Mouse (Mus musculus) forebrain, embryonic 11.5 days (tissue): ENCODE measurements around the gene Golph3l. TPM values are rescaled to one million over a fixed set of nuclear protein-coding genes. Genes with fewer than 3 reads are reported as not detected.
"Not testable (repeated sequence)": the region's sequence is repeated elsewhere in the genome, so short reads cannot be mapped to it uniquely, and the experiment has no call there.

Experiments used
- ATAC-seq: fragments of 200-750 bp; cut with Nextera tagmentation; replicated peaks from 2 replicates; pipeline ENCODE4 v1.8.0; 2017; ENCODE audit warnings: moderate TSS enrichment; ENCODE audit not compliant: low FRiP score
- DNase-seq: peaks from one replicate; pipeline ENCODE4 v3.0.0-alpha.2; 2017; ENCODE audit warnings: low spot score
- H3K27ac ChIP-seq: fragments of 300-500 bp; sonication (generic); 2 replicates; pipeline ENCODE4 v1.5.1; 2014; ENCODE audit warnings: low read depth, low read length
- H3K27me3 ChIP-seq: fragments of 300-500 bp; sonication (generic); 2 replicates; pipeline ENCODE4 v1.6.1; 2014; ENCODE audit warnings: mild to moderate bottlenecking, low read length, mixed read lengths; ENCODE audit not compliant: control insufficient read depth, insufficient read depth
- H3K36me3 ChIP-seq: fragments of 300-500 bp; sonication (generic); 2 replicates; pipeline ENCODE4 v1.6.1; 2014; ENCODE audit warnings: mild to moderate bottlenecking, low read length, moderate library complexity, mixed read lengths; ENCODE audit not compliant: control insufficient read depth, insufficient read depth
- H3K4me1 ChIP-seq: fragments of 300-500 bp; sonication (generic); replicated peaks from 2 replicates; pipeline ENCODE4 v1.6.1; 2014; ENCODE audit warnings: low read length, mixed read lengths; ENCODE audit not compliant: control insufficient read depth, insufficient read depth
- H3K4me2 ChIP-seq: fragments of 300-500 bp; sonication (generic); 2 replicates; pipeline ENCODE4 v1.6.1; 2014; ENCODE audit warnings: low read depth, mild to moderate bottlenecking, low read length, moderate library complexity, mixed read lengths; ENCODE audit not compliant: severe bottlenecking
- H3K4me3 ChIP-seq: fragments of 300-500 bp; sonication (generic); 2 replicates; pipeline ENCODE4 v1.5.1; 2014; ENCODE audit warnings: low read depth, low read length
- H3K9ac ChIP-seq: fragments of 300-500 bp; sonication (generic); 2 replicates; pipeline ENCODE4 v1.6.1; 2014; ENCODE audit warnings: low read length
- H3K9me3 ChIP-seq: fragments of 300-500 bp; sonication (generic); 2 replicates; pipeline ENCODE4 v1.6.1; 2016; ENCODE audit warnings: low read length, mixed read lengths; ENCODE audit not compliant: control insufficient read depth
- WGBS: fragments of 180-500 bp; shearing (Covaris S2); extraction: QIAGEN DNeasy Blood & Tissue Kit; methylation state at CpG from one replicate; pipeline ENCODE4 v1.1.7; 2014; 5-methylcytosine and 5-hydroxymethylcytosine counted together
- polyA plus RNA-seq: library from polyadenylated mRNA; unstranded; fragments of >200 nt; fragmentation: Nextera tagmentation; extraction: Ambion mirVana; gene quantifications from 2 replicates; pipeline ENCODE4 v1.2.1, GENCODE M21; 2014

The Golph3l gene
- polyA plus RNA-seq, 1 experiment from 2014 or later: 36.1 TPM

DNA sequence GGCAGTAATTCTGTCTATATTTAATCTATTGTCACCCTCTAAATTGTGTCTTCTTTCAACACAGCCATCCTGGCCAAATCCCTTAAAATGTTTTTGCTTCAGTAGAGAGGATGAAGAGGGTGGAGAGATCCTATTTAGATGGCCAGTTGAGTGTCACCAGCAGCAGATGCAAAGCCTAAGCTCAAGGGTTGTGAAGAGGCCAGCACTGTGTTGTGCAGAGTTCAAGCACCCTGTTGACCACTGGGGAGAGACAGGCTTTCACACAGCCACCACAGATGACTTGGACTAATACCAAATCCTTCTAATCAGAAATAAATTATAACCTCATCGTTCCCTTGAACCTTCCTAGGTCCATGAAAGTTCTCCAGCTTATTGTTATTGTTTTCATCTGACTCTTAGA is 29.8 kb downstream of the Golph3l start:
- H3K9ac ChIP-seq: no peak overlapping the region
- no peaks in the 10 kb centered on the region for H3K9me3 ChIP-seq
- no peaks in the 10 kb centered on the region; the same call in 1 of the 2 replicates for H3K36me3 ChIP-seq
- DNase-seq (no peak), ATAC-seq (no peak)
- H3K4me1 ChIP-seq: no peaks in the 10 kb centered on the region
- WGBS: 86% methylated on average over 1 of the region's 1 CpGs
- no peaks in the 10 kb centered on the region for H3K27me3 ChIP-seq
- no peak overlapping the region for H3K4me3 ChIP-seq
- H3K4me2 ChIP-seq: no peak overlapping the region
- H3K27ac ChIP-seq: no peak overlapping the region

DNA sequence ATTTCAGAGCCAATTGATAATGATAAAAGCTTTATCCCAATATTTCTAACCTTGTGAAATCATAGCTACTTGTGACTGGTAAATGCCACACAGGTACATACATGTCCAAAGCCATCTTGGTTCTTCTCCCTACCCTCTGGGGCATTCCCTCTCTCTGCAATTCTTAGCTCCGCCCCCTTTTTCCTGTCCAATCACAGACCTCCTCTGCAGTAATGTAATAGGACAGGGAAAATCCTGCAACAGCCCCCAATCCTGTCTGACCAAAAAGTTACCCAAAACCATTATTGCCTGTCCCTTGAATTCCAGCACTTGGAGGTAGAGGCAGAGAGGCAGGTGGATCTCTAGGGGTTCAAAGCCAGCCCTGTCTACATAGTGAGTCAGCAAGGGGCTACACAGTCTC is 32.5 kb downstream of the Golph3l start:
- WGBS: 86% methylated on average over 1 of the region's 1 CpGs
- Histone ChIP-seq H3K4me3 (no peak overlapping the region), H3K27me3 (no peaks in the 10 kb centered on the region), H3K9me3 (no peaks in the 10 kb centered on the region), H3K36me3 (no peaks in the 10 kb centered on the region; the same call in 1 of the 2 replicates), H3K4me2 (no peak overlapping the region), H3K4me1 (peaks cover 5% of the 10 kb centered on the region; the same call in 1 of the 2 replicates), H3K9ac (no peak overlapping the region), H3K27ac (no peak overlapping the region)
- ATAC-seq (no peak), DNase-seq (no peak)

DNA sequence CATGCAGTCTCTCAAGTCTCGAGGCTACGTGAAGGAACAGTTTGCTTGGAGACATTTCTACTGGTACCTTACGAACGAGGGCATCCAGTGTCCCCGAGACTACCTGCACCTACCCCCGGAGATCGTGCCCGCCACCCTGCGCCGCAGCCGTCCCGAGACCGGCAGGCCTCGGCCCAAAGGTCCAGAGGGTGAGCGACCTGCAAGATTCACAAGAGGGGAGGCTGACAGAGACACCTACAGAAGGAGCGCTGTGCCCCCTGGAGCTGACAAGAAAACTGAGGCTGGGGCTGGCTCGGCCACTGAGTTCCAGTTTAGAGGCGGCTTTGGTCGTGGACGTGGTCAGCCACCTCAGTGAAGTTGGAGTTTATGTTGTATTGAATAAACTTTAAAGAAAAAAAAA is 33.7 kb downstream of the Golph3l start:
- H3K4me2 ChIP-seq, H3K36me3 ChIP-seq, H3K9ac ChIP-seq, H3K27me3 ChIP-seq, ATAC-seq, DNase-seq, H3K4me3 ChIP-seq, H3K9me3 ChIP-seq, H3K4me1 ChIP-seq, H3K27ac ChIP-seq: not testable (repeated sequence)
- WGBS: 94% methylated on average over 20 of the region's 20 CpGs

DNA sequence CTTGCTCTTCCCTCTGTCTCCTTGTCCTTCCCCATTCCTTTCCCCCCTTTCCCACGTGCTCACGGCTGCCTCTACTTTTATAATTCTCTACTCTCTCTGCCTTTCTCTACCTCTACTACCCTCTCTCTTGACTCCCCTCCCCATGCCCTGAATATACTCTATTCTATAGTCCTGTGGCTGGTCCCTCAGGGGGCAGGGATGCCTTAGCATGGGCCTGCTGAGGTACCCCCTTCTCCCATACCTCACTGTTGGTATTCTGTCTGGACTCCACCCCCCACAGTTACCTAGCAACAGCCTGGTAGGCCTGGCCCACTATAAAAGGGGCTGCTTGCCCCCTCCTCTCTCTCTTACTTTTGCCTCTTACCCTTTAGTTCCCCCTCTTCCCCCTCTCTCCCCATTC is 34.8 kb downstream of the Golph3l start:
- DNase-seq (no peak), ATAC-seq (no peak)
- H3K4me2 ChIP-seq: no peak overlapping the region
- no peak overlapping the region for H3K27ac ChIP-seq
- WGBS: 51% methylated on average over 2 of the region's 2 CpGs
- no peak overlapping the region for H3K4me3 ChIP-seq
- H3K9ac ChIP-seq: no peak overlapping the region
- H3K9me3 ChIP-seq: no peaks in the 10 kb centered on the region
- H3K4me1 ChIP-seq: peaks cover 5% of the 10 kb centered on the region; the same call in 1 of the 2 replicates
- no peaks in the 10 kb centered on the region for H3K27me3 ChIP-seq
- H3K36me3 ChIP-seq: peaks cover 5% of the 10 kb centered on the region; the same call in 1 of the 2 replicates

DNA sequence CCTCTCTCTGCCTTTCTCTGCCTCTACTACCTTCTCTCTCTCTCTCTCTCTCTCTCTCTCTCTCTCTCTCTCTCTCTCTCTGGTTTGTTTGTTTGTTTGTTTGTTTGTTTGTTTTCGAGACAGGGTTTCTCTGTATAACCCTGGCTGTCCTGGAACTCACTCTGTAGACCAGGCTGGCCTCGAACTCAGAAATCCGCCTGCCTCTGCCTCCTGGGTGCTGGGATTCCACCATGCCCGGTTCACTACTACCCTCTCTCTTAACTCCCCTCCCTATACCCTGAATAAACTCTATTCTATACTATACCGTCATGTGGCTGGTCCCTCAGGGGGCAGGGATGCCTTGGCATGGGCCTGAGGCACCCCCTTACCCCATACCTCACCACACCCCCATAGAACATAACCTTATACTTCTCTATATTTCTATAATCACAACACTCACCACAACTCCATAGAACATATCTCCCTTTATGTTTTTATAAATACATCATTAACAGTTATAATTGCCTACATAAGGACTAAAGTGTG is 35.3 kb downstream of the Golph3l start:
- Histone ChIP-seq H3K4me3 (peak overlapping the region; percentile 60), H3K27ac (peak overlapping the region; percentile 51; the same call in 1 of the 2 replicates), H3K9ac (peak overlapping the region; percentile 53; the same call in 1 of the 2 replicates), H3K4me2 (peak overlapping the region; percentile 57; the same call in 1 of the 2 replicates)
- WGBS: 65% methylated on average over 5 of the region's 5 CpGs
- not testable (repeated sequence) for H3K9me3 ChIP-seq, H3K36me3 ChIP-seq, ATAC-seq, DNase-seq, H3K4me1 ChIP-seq, H3K27me3 ChIP-seq

DNA sequence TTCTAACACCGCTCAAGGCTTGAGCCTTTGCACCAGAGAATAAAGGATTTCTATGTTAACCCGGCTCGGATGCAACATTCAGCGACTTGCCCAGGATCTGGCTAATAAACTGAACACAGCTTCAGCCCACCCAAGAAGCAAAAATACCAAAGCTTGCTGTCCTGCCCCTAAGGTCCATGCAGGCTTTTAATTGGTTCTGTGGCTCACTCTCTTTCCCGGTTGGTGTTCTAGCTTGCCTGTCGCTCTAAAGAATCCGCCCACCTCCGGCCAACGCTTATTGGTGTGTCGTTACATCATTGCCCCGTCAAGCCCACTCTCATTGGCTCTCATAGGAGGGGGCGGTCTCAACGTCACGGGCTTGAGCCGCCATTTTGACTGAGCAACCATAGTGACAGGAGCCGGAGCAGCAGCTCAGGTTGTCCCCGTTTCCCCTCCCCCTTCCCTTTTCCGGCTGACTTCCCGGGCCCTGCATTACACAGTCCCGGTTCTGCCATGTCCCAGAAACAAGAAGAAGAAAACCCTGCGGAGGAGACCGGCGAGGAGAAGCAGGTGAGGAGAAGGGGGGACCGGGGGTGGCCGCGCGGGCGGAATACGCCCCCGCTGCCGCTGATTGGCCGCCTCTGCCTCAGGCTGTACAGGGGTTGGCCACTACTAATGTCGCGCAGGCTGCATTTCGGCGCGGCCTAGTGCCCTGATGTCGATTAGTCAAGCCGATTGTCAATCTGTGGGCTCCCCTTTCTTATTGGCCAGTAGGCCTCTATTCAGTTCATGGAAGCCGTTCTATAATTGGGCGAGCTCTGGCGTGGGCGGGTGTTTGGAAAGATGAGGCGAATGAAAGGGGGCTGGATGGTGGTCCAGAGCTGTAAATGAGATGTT is 36.1 kb downstream of the Golph3l start, which contains the start of gene Ensa:
TSS of gene Ensa (plus strand) at position 366 of the 876 bp plus-strand sequence.
- ATAC-seq: peak; percentile 99
- Histone ChIP-seq H3K9me3 (no peaks in the 10 kb centered on the region), H3K4me3 (peak within 1 kb of the TSS; percentile 60), H3K4me1 (peaks cover 5% of the 10 kb centered on the region; the same call in 1 of the 2 replicates), H3K9ac (peak within 1 kb of the TSS; percentile 67), H3K4me2 (peak within 1 kb of the TSS; percentile 77), H3K36me3 (peaks cover 12% of the 10 kb centered on the region), H3K27me3 (no peaks in the 10 kb centered on the region), H3K27ac (peak within 1 kb of the TSS; percentile 51)
- peak; percentile 97 for DNase-seq
- under 1% methylated on average over 44 of the region's 44 CpGs for whole genome bisulfite sequencing

DNA sequence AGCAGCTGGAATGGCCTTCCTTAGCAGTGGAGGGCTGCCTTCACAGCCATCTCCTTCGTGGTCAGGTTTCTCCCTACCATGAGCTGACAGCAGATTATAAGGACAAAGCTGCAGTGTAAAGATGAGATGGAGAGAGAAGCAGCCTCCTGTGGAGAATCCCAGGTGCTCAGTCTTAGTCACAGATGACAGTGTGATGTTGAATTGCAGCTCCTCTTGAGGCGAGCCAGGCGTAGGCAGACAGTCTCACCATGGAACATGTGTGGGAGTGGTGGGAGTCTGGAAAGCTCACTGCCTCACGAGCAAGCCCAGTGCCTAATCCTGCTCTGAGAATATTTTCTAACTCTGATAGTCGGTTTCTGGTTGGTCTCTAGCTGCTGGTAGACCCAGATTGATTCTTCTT is 39.0 kb downstream of the Golph3l start:
- DNase-seq (no peak), ATAC-seq (no peak)
- Histone ChIP-seq H3K27ac (no peak overlapping the region), H3K36me3 (peaks cover 13% of the 10 kb centered on the region), H3K4me2 (no peak overlapping the region), H3K9me3 (no peaks in the 10 kb centered on the region), H3K27me3 (no peaks in the 10 kb centered on the region), H3K4me3 (no peak overlapping the region), H3K9ac (no peak overlapping the region), H3K4me1 (peaks cover 5% of the 10 kb centered on the region; the same call in 1 of the 2 replicates)
- 87% methylated on average over 5 of the region's 5 CpGs for WGBS

DNA sequence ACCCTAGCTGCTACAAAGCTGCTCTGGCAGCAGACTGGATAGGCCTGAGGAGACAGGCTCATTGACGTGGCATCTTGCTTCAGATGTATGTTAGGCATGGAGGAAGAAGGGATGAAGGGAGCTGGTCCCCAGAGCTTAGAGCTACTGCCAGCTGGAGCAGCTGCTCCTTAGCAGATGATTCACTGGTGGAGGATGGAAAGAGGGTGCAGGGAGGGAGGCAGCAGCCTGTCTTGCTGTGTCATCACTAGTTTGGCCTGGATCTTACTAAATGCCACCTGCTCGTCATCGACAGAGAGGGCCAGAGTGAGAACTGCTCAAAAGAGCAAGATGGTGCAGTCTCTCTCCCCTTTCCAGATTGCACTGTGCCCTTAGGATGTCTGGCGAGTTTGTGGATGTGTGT is 41.0 kb downstream of the Golph3l start:
- no peak overlapping the region for H3K4me2 ChIP-seq
- peaks cover 3% of the 10 kb centered on the region; the same call in 1 of the 2 replicates for H3K4me1 ChIP-seq
- 82% methylated on average over 4 of the region's 4 CpGs for WGBS
- no peaks in the 10 kb centered on the region for H3K9me3 ChIP-seq
- no peak overlapping the region for H3K27ac ChIP-seq
- H3K27me3 ChIP-seq: no peaks in the 10 kb centered on the region
- H3K36me3 ChIP-seq: peaks cover 17% of the 10 kb centered on the region
- DNase-seq (no peak), ATAC-seq (no peak)
- H3K9ac ChIP-seq: no peak overlapping the region
- no peak overlapping the region for H3K4me3 ChIP-seq
